Mouse (Mus musculus): ENCODE data around the gene Topors. TPM values are rescaled to one million over a fixed set of nuclear protein-coding genes. Genes with fewer than 3 reads are reported as not detected.

Gene Topors
- polyA plus RNA-seq, 1 experiment from 2014 or later: 35.5 TPM

GRCm38 (mm10) chr4:40240272-40240744 lies 29.3 kb downstream of the Topors start:
- Histone ChIP-seq H3K9me3 (replicated peaks; ENCODE audit: control insufficient read depth, low read length) (no peaks in the 10 kb centered on the region), H3K9ac (ENCODE audit: low read depth, low read length) (peak overlapping the region; percentile 56), H3K27ac (ENCODE audit: low read depth, low read length) (no peak overlapping the region), H3K4me1 (ENCODE audit: control insufficient read depth, insufficient read depth, low read length) (no peaks in the 10 kb centered on the region), H3K27me3 (ENCODE audit: control insufficient read depth, insufficient read depth, low read length) (no peaks in the 10 kb centered on the region), H3K36me3 (ENCODE audit: control insufficient read depth, insufficient read depth, low read length) (no peaks in the 10 kb centered on the region), H3K4me3 (ENCODE audit: low read depth, low read length) (peak overlapping the region; percentile 62), H3K4me2 (peak overlapping the region; percentile 87)
- WGBS (ENCODE audit: insufficient replicate concordance): 43% methylated on average over 5 of the region's 5 CpGs
- ATAC-seq (replicated peaks; ENCODE audit: insufficient number of reproducible peaks, low FRiP score, low TSS enrichment): 0 out of 2 replicates have a peak, but pooled peaks have one; percentile 14

- 4% methylated on average over 33 of the region's 35 CpGs for WGBS (ENCODE audit: insufficient replicate concordance)
- H3K4me2 ChIP-seq: peak within 1 kb of the TSS; percentile 87
Observed at GRCm38 (mm10) chr4:40239409-40240271, 30.0 kb downstream of the Topors start, which contains the start of gene Ddx58. Gene Ddx58 (minus strand): TSS chr4:40239828.

GRCm38 (mm10) chr4:40238483-40239408 lies 30.9 kb downstream of the Topors start:
- Histone ChIP-seq H3K36me3 (ENCODE audit: control insufficient read depth, insufficient read depth, low read length) (no peaks in the 10 kb centered on the region), H3K4me1 (ENCODE audit: control insufficient read depth, insufficient read depth, low read length) (no peaks in the 10 kb centered on the region), H3K4me3 (ENCODE audit: low read depth, low read length) (peak overlapping the region; percentile 62), H3K27ac (ENCODE audit: low read depth, low read length) (0 out of 2 replicates have a peak overlapping the region, but pooled peaks have one; percentile 16), H3K9me3 (replicated peaks; ENCODE audit: control insufficient read depth, low read length) (no peaks in the 10 kb centered on the region), H3K27me3 (ENCODE audit: control insufficient read depth, insufficient read depth, low read length) (no peaks in the 10 kb centered on the region), H3K4me2 (peak overlapping the region; percentile 87), H3K9ac (ENCODE audit: low read depth, low read length) (peak overlapping the region; percentile 56)
- ATAC-seq (replicated peaks; ENCODE audit: insufficient number of reproducible peaks, low FRiP score, low TSS enrichment): peak; percentile 59; the same call in 1 of the 2 replicates
- 4% methylated on average over 17 of the region's 17 CpGs for WGBS (ENCODE audit: insufficient replicate concordance)

More at GRCm38 (mm10) chr4:40239409-40240271, 30.0 kb downstream of the Topors start, which contains the start of gene Ddx58:
- no peaks in the 10 kb centered on the region for H3K9me3 ChIP-seq (replicated peaks; ENCODE audit: control insufficient read depth, low read length)
- H3K9ac ChIP-seq (ENCODE audit: low read depth, low read length): peak within 1 kb of the TSS; percentile 56
- no peaks in the 10 kb centered on the region for H3K27me3 ChIP-seq (ENCODE audit: control insufficient read depth, insufficient read depth, low read length)
- H3K4me1 ChIP-seq (ENCODE audit: control insufficient read depth, insufficient read depth, low read length): no peaks in the 10 kb centered on the region
- 0 out of 2 replicates have a peak within 1 kb of the TSS, but pooled peaks have one; percentile 16 for H3K27ac ChIP-seq (ENCODE audit: low read depth, low read length)
- ATAC-seq (replicated peaks; ENCODE audit: insufficient number of reproducible peaks, low FRiP score, low TSS enrichment): peak; percentile 31; the same call in 1 of the 2 replicates
- H3K4me3 ChIP-seq (ENCODE audit: low read depth, low read length): peak within 1 kb of the TSS; percentile 62
- H3K36me3 ChIP-seq (ENCODE audit: control insufficient read depth, insufficient read depth, low read length): no peaks in the 10 kb centered on the region

- Histone ChIP-seq H3K4me3 (ENCODE audit: low read depth, low read length) (no peak overlapping the region), H3K9ac (ENCODE audit: low read depth, low read length) (no peak overlapping the region), H3K36me3 (ENCODE audit: control insufficient read depth, insufficient read depth, low read length) (no peaks in the 10 kb centered on the region), H3K4me1 (ENCODE audit: control insufficient read depth, insufficient read depth, low read length) (no peaks in the 10 kb centered on the region), H3K27me3 (ENCODE audit: control insufficient read depth, insufficient read depth, low read length) (no peaks in the 10 kb centered on the region), H3K9me3 (replicated peaks; ENCODE audit: control insufficient read depth, low read length) (no peaks in the 10 kb centered on the region), H3K4me2 (no peak overlapping the region), H3K27ac (ENCODE audit: low read depth, low read length) (no peak overlapping the region)
- no peak for ATAC-seq (replicated peaks; ENCODE audit: insufficient number of reproducible peaks, low FRiP score, low TSS enrichment)
- WGBS (ENCODE audit: insufficient replicate concordance): 87% methylated on average over 4 of the region's 4 CpGs
Observed at GRCm38 (mm10) chr4:40236829-40237228, 32.8 kb downstream of the Topors start.

GRCm38 (mm10) chr4:40234256-40234655 lies 35.4 kb downstream of the Topors start:
- 72% methylated on average over 6 of the region's 6 CpGs for WGBS (ENCODE audit: insufficient replicate concordance)
- Histone ChIP-seq H3K4me3 (ENCODE audit: low read depth, low read length) (no peak overlapping the region), H3K9ac (ENCODE audit: low read depth, low read length) (no peak overlapping the region), H3K9me3 (replicated peaks; ENCODE audit: control insufficient read depth, low read length) (no peaks in the 10 kb centered on the region), H3K36me3 (ENCODE audit: control insufficient read depth, insufficient read depth, low read length) (no peaks in the 10 kb centered on the region), H3K27me3 (ENCODE audit: control insufficient read depth, insufficient read depth, low read length) (no peaks in the 10 kb centered on the region), H3K4me2 (no peak overlapping the region), H3K27ac (ENCODE audit: low read depth, low read length) (no peak overlapping the region), H3K4me1 (ENCODE audit: control insufficient read depth, insufficient read depth, low read length) (no peaks in the 10 kb centered on the region)
- no peak for ATAC-seq (replicated peaks; ENCODE audit: insufficient number of reproducible peaks, low FRiP score, low TSS enrichment)

GRCm38 (mm10) chr4:40233062-40233664 lies 36.5 kb downstream of the Topors start:
- Histone ChIP-seq H3K36me3 (ENCODE audit: control insufficient read depth, insufficient read depth, low read length) (no peaks in the 10 kb centered on the region), H3K4me1 (ENCODE audit: control insufficient read depth, insufficient read depth, low read length) (no peaks in the 10 kb centered on the region), H3K27ac (ENCODE audit: low read depth, low read length) (no peak overlapping the region), H3K27me3 (ENCODE audit: control insufficient read depth, insufficient read depth, low read length) (no peaks in the 10 kb centered on the region), H3K9me3 (replicated peaks; ENCODE audit: control insufficient read depth, low read length) (no peaks in the 10 kb centered on the region), H3K4me2 (no peak overlapping the region), H3K9ac (ENCODE audit: low read depth, low read length) (no peak overlapping the region), H3K4me3 (ENCODE audit: low read depth, low read length) (no peak overlapping the region)
- no peak for ATAC-seq (replicated peaks; ENCODE audit: insufficient number of reproducible peaks, low FRiP score, low TSS enrichment)
- 86% methylated on average over 7 of the region's 7 CpGs for WGBS (ENCODE audit: insufficient replicate concordance)

GRCm38 (mm10) chr4:40229723-40230122 lies 39.9 kb downstream of the Topors start:
- Histone ChIP-seq H3K4me2 (no peak overlapping the region), H3K27ac (ENCODE audit: low read depth, low read length) (no peak overlapping the region), H3K27me3 (ENCODE audit: control insufficient read depth, insufficient read depth, low read length) (no peaks in the 10 kb centered on the region), H3K4me1 (ENCODE audit: control insufficient read depth, insufficient read depth, low read length) (no peaks in the 10 kb centered on the region), H3K4me3 (ENCODE audit: low read depth, low read length) (no peak overlapping the region), H3K9me3 (replicated peaks; ENCODE audit: control insufficient read depth, low read length) (no peaks in the 10 kb centered on the region), H3K36me3 (ENCODE audit: control insufficient read depth, insufficient read depth, low read length) (no peaks in the 10 kb centered on the region), H3K9ac (ENCODE audit: low read depth, low read length) (no peak overlapping the region)
- 78% methylated on average over 6 of the region's 6 CpGs for WGBS (ENCODE audit: insufficient replicate concordance)
- no peak for ATAC-seq (replicated peaks; ENCODE audit: insufficient number of reproducible peaks, low FRiP score, low TSS enrichment)

GRCm38 (mm10) chr4:40227886-40228285 lies 41.8 kb downstream of the Topors start:
- Histone ChIP-seq H3K4me2 (no peak overlapping the region), H3K27ac (ENCODE audit: low read depth, low read length) (no peak overlapping the region), H3K27me3 (ENCODE audit: control insufficient read depth, insufficient read depth, low read length) (no peaks in the 10 kb centered on the region), H3K9me3 (replicated peaks; ENCODE audit: control insufficient read depth, low read length) (no peaks in the 10 kb centered on the region), H3K9ac (ENCODE audit: low read depth, low read length) (no peak overlapping the region), H3K4me3 (ENCODE audit: low read depth, low read length) (no peak overlapping the region), H3K4me1 (ENCODE audit: control insufficient read depth, insufficient read depth, low read length) (no peaks in the 10 kb centered on the region), H3K36me3 (ENCODE audit: control insufficient read depth, insufficient read depth, low read length) (no peaks in the 10 kb centered on the region)
- WGBS (ENCODE audit: insufficient replicate concordance): 80% methylated on average over 7 of the region's 7 CpGs
- no peak for ATAC-seq (replicated peaks; ENCODE audit: insufficient number of reproducible peaks, low FRiP score, low TSS enrichment)

All from heart, embryonic 11.5 days (tissue).